Mouse (Mus musculus) gastrocnemius, adult 18-20 months (tissue): ENCODE results near the gene Fam222b. TPM values are rescaled to one million over a fixed set of nuclear protein-coding genes. Genes with fewer than 3 reads are reported as not detected.
A peak's percentile ranks its signal among the peaks of the same experiment; 100 is the strongest.
"Not testable (repeated sequence)": the region's sequence is repeated elsewhere in the genome, so short reads cannot be mapped to it uniquely, and the experiment has no call there.

Source experiments
- DNase-seq: peaks from one replicate; pipeline ENCODE4 v3.0.0; 2021; ENCODE audit warnings: low spot score
- total RNA-seq, 2 experiments: library from RNA; stranded (reverse); gene quantifications; 2 replicates each; pipeline ENCODE4 v1.2.3; 2021

Gene Fam222b
- total RNA-seq, 2 experiments from 2014 or later = 8.2 to 9.4 TPM

- DNase-seq = no peak
These were observed 39.9 kb downstream of the Fam222b start for GRCm38 (mm10) chr11:78134344-78134743.

GRCm38 (mm10) chr11:78135314-78135713 lies 40.9 kb downstream of the Fam222b start:
- not testable (repeated sequence) for DNase-seq

GRCm38 (mm10) chr11:78136132-78136531 lies 41.7 kb downstream of the Fam222b start:
- no peak for DNase-seq

- DNase-seq = no peak
These were observed 43.1 kb downstream of the Fam222b start for GRCm38 (mm10) chr11:78137584-78137983.

- no peak for DNase-seq
These were observed 43.6 kb downstream of the Fam222b start for GRCm38 (mm10) chr11:78138023-78138422.

GRCm38 (mm10) chr11:78140665-78141064 lies 46.2 kb downstream of the Fam222b start:
- no peak for DNase-seq

- DNase-seq = no peak
These were observed 49.1 kb downstream of the Fam222b start for GRCm38 (mm10) chr11:78143520-78143919.

- no peak for DNase-seq
These were observed 51.7 kb downstream of the Fam222b start for GRCm38 (mm10) chr11:78146168-78146567.

GRCm38 (mm10) chr11:78146707-78147543 lies 52.5 kb downstream of the Fam222b start:
- DNase-seq = no peak

- no peak for DNase-seq
These were observed 56.7 kb downstream of the Fam222b start for GRCm38 (mm10) chr11:78151161-78151560.

- DNase-seq = peak; percentile 45
These were observed 58.1 kb downstream of the Fam222b start for GRCm38 (mm10) chr11:78152299-78153231.

GRCm38 (mm10) chr11:78153778-78154177 lies 59.3 kb downstream of the Fam222b start:
- DNase-seq = no peak

- no peak for DNase-seq
These were observed 61.2 kb downstream of the Fam222b start for GRCm38 (mm10) chr11:78155674-78156073.

GRCm38 (mm10) chr11:78156156-78156699 lies 61.8 kb downstream of the Fam222b start:
- DNase-seq = no peak

GRCm38 (mm10) chr11:78159096-78159495 lies 64.6 kb downstream of the Fam222b start:
- peak; percentile 85 for DNase-seq

- DNase-seq = no peak
These were observed 65.1 kb downstream of the Fam222b start for GRCm38 (mm10) chr11:78159557-78159956.

- DNase-seq = no peak
These were observed 65.7 kb downstream of the Fam222b start for GRCm38 (mm10) chr11:78160171-78160570.

- no peak for DNase-seq
These were observed 66.2 kb downstream of the Fam222b start for GRCm38 (mm10) chr11:78160675-78161074.

GRCm38 (mm10) chr11:78161169-78161568 lies 66.7 kb downstream of the Fam222b start:
- no peak for DNase-seq

- DNase-seq = no peak
These were observed 67.5 kb downstream of the Fam222b start for GRCm38 (mm10) chr11:78161968-78162367.

- DNase-seq = peak; percentile 61
These were observed 68.0 kb downstream of the Fam222b start for GRCm38 (mm10) chr11:78162504-78162903.

- no peak for DNase-seq
These were observed 68.6 kb downstream of the Fam222b start for GRCm38 (mm10) chr11:78163045-78163444.
